Mouse (Mus musculus) ES-E14 (cell line): Measurements from ENCODE around the gene Aim2. TPM values are rescaled to one million over a fixed set of nuclear protein-coding genes. Genes with fewer than 3 reads are reported as not detected.

Experiments used
- DNase-seq: peaks from one replicate; pipeline ENCODE4 v3.0.0-alpha.2; 2013; ENCODE audit warnings: low read depth, low spot score
- H3K27ac ChIP-seq: 2 replicates; pipeline ENCODE4 v1.5.1; 2012; ENCODE audit warnings: low read depth, mild to moderate bottlenecking, low read length, moderate library complexity, mixed read lengths; ENCODE audit not compliant: poor library complexity, insufficient read depth, severe bottlenecking
- H3K36me3 ChIP-seq: 2 replicates; pipeline ENCODE4 v1.6.1; 2012; ENCODE audit warnings: mild to moderate bottlenecking, low read length, moderate library complexity, mixed read lengths; ENCODE audit not compliant: control insufficient read depth, poor library complexity, insufficient read depth, severe bottlenecking
- H3K4me1 ChIP-seq, 2 experiments: fragments of 150-350 bp in 1 of 2; sonication (generic) in 1 of 2; 2 replicates each; pipeline ENCODE4 v1.6.1; 2012; ENCODE audit warnings: low read length in 2 of 2, mild to moderate bottlenecking in 1 of 2, mixed read lengths in 1 of 2; ENCODE audit not compliant: control insufficient read depth in 2 of 2, insufficient read depth in 2 of 2, poor library complexity in 1 of 2
- H3K4me3 ChIP-seq, 2 experiments: fragments of 150-350 bp in 1 of 2; sonication (generic) in 1 of 2; 2 replicates each; pipeline ENCODE4 v1.5.1; 2012; ENCODE audit warnings: low read length in 2 of 2, low read depth in 1 of 2, mild to moderate bottlenecking in 1 of 2, mixed read lengths in 1 of 2; ENCODE audit not compliant: insufficient read depth in 1 of 2, poor library complexity in 1 of 2, severe bottlenecking in 1 of 2
- H3K9ac ChIP-seq: 2 replicates; pipeline ENCODE4 v1.6.1; 2012; ENCODE audit warnings: low read depth, mild to moderate bottlenecking, low read length, mixed read lengths; ENCODE audit not compliant: poor library complexity, insufficient read depth, severe bottlenecking
- H3K9me3 ChIP-seq: fragments of 150-350 bp; sonication (generic); 2 replicates; pipeline ENCODE4 v1.6.1; 2012; ENCODE audit warnings: low read depth, mild to moderate bottlenecking, low read length; ENCODE audit not compliant: control insufficient read depth, insufficient read depth
- CHD2 ChIP-seq: IDR thresholded peaks from 2 replicates; pipeline ENCODE4 v1.6.1; 2014; ENCODE audit warnings: mild to moderate bottlenecking, low read depth, low read length, inconsistent platforms
- HCFC1 ChIP-seq: IDR thresholded peaks from 2 replicates; pipeline ENCODE4 v1.6.1; 2012; ENCODE audit warnings: low read length, inconsistent platforms, borderline replicate concordance; ENCODE audit not compliant: insufficient read depth
- MAFK ChIP-seq: IDR thresholded peaks from 2 replicates; pipeline ENCODE4 v1.6.1; 2014; ENCODE audit warnings: mild to moderate bottlenecking, low read depth, low read length, inconsistent platforms; ENCODE audit not compliant: insufficient read depth
- ZC3H11A ChIP-seq: IDR thresholded peaks from 2 replicates; pipeline ENCODE4 v1.6.1; 2012; ENCODE audit warnings: low read depth, mild to moderate bottlenecking, inconsistent platforms, low read length, borderline replicate concordance
- ZNF384 ChIP-seq: IDR thresholded peaks from 2 replicates; pipeline ENCODE4 v1.6.1; 2012; ENCODE audit warnings: low read depth, low read length, inconsistent platforms
- in situ Hi-C, 2 experiments: fragments of 600-800 bp; cut with MboI; formaldehyde crosslinking; loops; one replicate each; pipeline ENCODE4 v1.15.1; 2025; ENCODE audit warnings: low sequenced_read_pairs in 2 of 2, inconsistent platforms in 1 of 2; ENCODE audit not compliant: unreplicated experiment in 2 of 2
- total RNA-seq: library from RNA; depleted of rRNA; stranded (reverse); fragments of 300-350 nt; gene quantifications from 2 replicates; pipeline ENCODE4 v1.2.3, GENCODE M21; 2012

Gene Aim2
- total RNA-seq, 1 experiment = 17.0 TPM

GRCm38 (mm10) chr1:173333312-173334253 is 17.1 kb upstream of the Aim2 start, which contains the start of gene Ackr1:
TSS of gene Ackr1 (minus strand) at chr1:173333750.
- H3K9me3 ChIP-seq = no peaks in the 10 kb centered on the region
- in situ Hi-C loops = no loop called here
- H3K9ac ChIP-seq = no peak within 1 kb of the TSS
- H3K27ac ChIP-seq = no peak within 1 kb of the TSS
- no peak within 1 kb of the TSS for H3K4me3 ChIP-seq
- no peak for DNase-seq
- peaks cover 0 to 6% of the 10 kb centered on the region in 2 experiments; a peak in 1 of 4 replicates for H3K4me1 ChIP-seq
- no peak for TF ChIP-seq ZNF384
- H3K36me3 ChIP-seq = no peaks in the 10 kb centered on the region

- TF ChIP-seq HCFC1 (no peak), ZC3H11A (no peak), ZNF384 (no peak), CHD2 (no peak), MAFK (no peak)
- DNase-seq = no peak
- H3K4me1 ChIP-seq = peaks cover 0 to 6% of the 10 kb centered on the region in 2 experiments; a peak in 1 of 4 replicates
- H3K4me3 ChIP-seq = no peak overlapping the region
- in situ Hi-C loops = no loop called here
- no peaks in the 10 kb centered on the region for H3K9me3 ChIP-seq
- no peaks in the 10 kb centered on the region for H3K36me3 ChIP-seq
- no peak overlapping the region for H3K9ac ChIP-seq
- no peak overlapping the region for H3K27ac ChIP-seq
Measured at GRCm38 (mm10) chr1:173335903-173336302, 14.8 kb upstream of the Aim2 start.

GRCm38 (mm10) chr1:173337008-173337407 is 13.7 kb upstream of the Aim2 start:
- no peak overlapping the region for H3K27ac ChIP-seq
- no peak overlapping the region for H3K9ac ChIP-seq
- no peaks in the 10 kb centered on the region for H3K9me3 ChIP-seq
- in situ Hi-C loops = no loop called here
- H3K36me3 ChIP-seq = no peaks in the 10 kb centered on the region
- H3K4me3 ChIP-seq = no peak overlapping the region
- TF ChIP-seq ZC3H11A (no peak), MAFK (no peak), HCFC1 (no peak), ZNF384 (no peak), CHD2 (no peak)
- peaks cover 0 to 6% of the 10 kb centered on the region in 2 experiments; a peak in 1 of 4 replicates for H3K4me1 ChIP-seq
- DNase-seq = no peak

GRCm38 (mm10) chr1:173339543-173339942 is 11.1 kb upstream of the Aim2 start:
- Histone ChIP-seq H3K9me3 (no peaks in the 10 kb centered on the region), H3K9ac (no peak overlapping the region), H3K4me1 (peaks cover 0 to 6% of the 10 kb centered on the region in 2 experiments; a peak in 1 of 4 replicates), H3K27ac (no peak overlapping the region), H3K4me3 (no peak overlapping the region), H3K36me3 (no peaks in the 10 kb centered on the region)
- in situ Hi-C loops = no loop called here
- TF ChIP-seq CHD2 (no peak), MAFK (no peak), ZNF384 (no peak), HCFC1 (no peak), ZC3H11A (no peak)
- peak; percentile 51 for DNase-seq
